Mouse (Mus musculus) left cerebral cortex, postnatal 25 days (tissue): ENCODE data around the gene Klf11. TPM values are rescaled to one million over a fixed set of nuclear protein-coding genes. Genes with fewer than 3 reads are reported as not detected.

Experiments
- DNase-seq, 2 experiments: peaks; one replicate each; pipeline ENCODE4 v3.0.0; 2022; ENCODE audit warnings: low spot score in 2 of 2, mixed read lengths in 1 of 2
- intact Hi-C: fragments of 180-260 bp; cut with DNase I; formaldehyde crosslinking; loops from one replicate; pipeline ENCODE4 v1.15.1; 2025
- total RNA-seq, 2 experiments: library from RNA; stranded (reverse); gene quantifications; 2 replicates each; pipeline ENCODE4 v1.2.3; 2021

The Klf11 gene
- total RNA-seq, 2 experiments from 2014 or later: 5.6 to 7.0 TPM

GRCm38 (mm10) chr12:24650415-24651062 lies 535 bp upstream of the Klf11 start:
- no peak for DNase-seq
- intact Hi-C loops: no loop called here

GRCm38 (mm10) chr12:24651642-24652342 lies 718 bp downstream of the Klf11 start:
- intact Hi-C loops: no loop called here
- DNase-seq: peak; percentile 90 to 94

GRCm38 (mm10) chr12:24654065-24654862 lies 3.2 kb downstream of the Klf11 start:
- intact Hi-C loops: no loop called here
- no peak for DNase-seq

DNA sequence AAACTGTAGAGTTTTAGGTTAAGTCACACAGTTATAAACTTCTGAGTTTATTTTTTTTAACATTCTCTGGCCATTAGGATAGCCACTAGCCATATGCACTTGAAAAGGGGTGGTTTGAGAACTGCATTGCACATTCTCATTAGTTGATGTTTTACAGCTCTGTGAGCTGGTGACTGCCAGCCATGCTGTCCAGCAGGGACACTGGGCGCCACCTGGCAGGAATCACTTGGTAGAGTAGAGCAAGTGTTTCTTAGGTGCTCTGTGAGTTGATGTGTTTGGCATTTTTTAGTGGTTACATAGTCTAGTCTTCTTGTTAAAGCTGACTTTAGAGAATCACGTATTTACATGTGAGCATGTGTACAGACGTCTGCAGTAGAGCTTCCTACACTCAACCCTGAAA lies 5.4 kb downstream of the Klf11 start:
- intact Hi-C loops: no loop called here
- no peak for DNase-seq

- intact Hi-C loops: no loop called here
- no peak for DNase-seq
Observed at GRCm38 (mm10) chr12:24658998-24659397, 7.9 kb downstream of the Klf11 start.

GRCm38 (mm10) chr12:24659923-24660322 lies 8.8 kb downstream of the Klf11 start:
- intact Hi-C loops: no loop called here

GRCm38 (mm10) chr12:24661100-24661499 lies 10.0 kb downstream of the Klf11 start:
- DNase-seq: no peak
- intact Hi-C loops: no loop called here

More at GRCm38 (mm10) chr12:24659923-24660322, 8.8 kb downstream of the Klf11 start:
- DNase-seq: no peak

DNA sequence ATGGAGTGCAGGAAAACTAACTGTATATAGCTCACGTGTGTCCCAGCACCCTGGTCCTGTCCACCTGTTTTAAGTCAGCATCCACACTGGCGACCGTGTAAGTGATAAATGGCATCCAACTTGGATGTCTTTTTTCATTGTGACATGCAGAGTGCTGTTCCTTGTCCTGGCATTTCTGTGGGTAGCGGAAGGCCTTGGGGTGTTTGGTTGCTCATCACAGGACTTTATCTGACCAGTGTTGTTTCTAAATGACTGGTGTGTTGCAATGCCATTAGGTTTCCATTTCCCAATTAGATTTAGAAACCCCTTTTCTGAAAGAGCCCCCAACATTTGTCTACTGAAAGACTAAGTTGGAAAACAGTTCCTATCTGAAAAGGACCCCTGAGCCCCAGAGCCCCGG lies 11.1 kb downstream of the Klf11 start:
- DNase-seq: no peak
- intact Hi-C loops: no loop called here

DNA sequence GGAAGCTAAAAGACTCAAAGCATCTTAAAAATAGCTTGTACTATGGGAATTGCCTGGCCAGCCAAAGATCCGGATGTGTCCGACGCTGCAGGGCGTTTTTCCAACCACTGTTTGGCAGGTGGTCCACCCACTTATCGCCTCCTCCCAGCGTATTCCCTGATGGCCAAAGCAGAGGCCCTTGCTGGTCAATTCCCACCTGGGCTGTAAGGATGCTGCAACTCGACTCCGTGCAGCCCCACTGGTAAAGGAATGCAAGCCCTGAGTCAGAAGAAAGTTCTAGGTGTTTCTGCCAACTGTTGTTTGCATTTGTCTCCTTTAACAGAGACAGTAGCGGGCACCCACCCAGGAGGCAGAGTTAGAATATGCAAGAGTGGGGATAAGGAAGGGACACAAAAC lies 29.0 kb downstream of the Klf11 start:
- peak; percentile 45 to 60 for DNase-seq
- intact Hi-C loops: no loop called here

DNA sequence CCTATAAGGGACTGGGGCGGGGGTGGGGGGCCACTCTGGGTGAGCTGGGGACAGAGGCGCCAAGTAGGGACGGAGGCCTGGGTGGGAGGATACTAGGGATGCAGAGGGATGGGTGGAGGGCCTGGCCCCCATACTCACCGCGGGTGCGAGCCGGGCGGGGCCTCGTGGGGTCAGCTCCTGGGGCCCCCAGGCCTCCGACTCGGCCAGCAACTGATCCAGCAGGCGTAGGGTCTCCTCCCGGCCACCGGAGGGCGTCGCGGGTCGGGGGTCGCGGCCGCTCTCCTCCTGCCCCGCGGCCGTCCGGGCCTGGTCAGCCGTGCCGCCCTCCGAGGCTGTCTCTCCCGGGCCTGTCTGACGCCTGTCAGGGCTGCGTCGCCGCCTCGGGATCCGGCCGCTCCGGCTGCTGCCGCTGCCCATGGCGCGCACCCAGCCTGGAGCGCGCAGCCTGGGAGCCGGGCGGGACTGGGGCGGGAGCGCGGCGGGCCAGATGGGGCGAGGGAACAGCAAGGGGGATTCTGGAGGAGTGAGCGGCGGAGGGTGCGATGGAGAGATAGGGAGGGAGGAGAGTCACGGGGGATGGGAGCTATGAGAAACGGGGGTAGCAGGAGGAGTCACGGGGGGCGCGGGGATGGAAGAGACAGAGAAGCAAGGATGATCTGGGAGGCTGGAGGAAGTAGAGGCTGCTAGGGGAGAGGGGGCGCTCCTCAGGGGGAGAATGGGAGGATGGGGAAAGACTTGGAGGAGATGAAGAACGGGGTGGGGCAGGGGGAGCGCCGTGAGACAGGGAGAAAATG lies 29.6 kb downstream of the Klf11 start:
- intact Hi-C loops: no loop called here
- DNase-seq: peak in 1 of 2 experiments; percentile 16

DNA sequence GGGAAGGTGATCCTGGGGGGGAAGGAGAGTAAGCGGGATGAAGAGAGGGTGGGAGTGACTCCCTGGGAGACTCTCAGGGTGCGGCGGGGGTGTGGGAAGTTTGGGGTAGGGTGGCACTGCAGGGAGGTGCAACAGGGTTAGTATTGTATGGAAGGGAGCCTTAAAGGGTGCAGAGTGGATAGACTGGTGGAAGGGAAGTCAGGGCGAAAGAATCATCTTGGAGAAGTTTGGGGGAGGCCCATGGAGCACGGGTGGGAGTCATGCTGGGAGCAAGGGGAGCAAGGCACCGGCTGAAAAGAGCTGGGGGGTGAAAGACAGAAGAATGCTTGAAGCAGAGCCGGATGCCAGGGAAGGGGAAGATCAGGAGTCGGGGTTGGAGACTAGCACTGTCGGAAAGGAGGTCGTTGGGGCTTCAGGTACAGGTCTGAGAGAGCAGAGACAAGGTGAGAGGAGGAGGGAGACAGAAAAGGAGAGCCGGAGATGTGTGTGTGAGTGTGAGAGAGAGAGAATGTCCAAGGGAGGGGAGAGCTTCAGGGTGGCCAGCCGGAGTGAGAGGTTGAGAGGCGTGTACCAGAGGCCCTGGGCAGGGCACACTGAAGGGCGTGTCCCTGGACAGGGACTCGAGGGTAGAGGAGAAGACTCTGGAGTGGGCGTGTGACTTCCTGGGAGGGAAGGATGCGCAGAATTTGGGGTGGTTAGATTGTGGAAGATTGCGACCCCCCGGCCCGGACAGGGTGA lies 30.4 kb downstream of the Klf11 start, which contains the start of gene Cys1:
Gene Cys1 (minus strand): TSS at position 528 of the 738 bp plus-strand sequence.
- DNase-seq: no peak
- intact Hi-C loops: no loop called here

DNA sequence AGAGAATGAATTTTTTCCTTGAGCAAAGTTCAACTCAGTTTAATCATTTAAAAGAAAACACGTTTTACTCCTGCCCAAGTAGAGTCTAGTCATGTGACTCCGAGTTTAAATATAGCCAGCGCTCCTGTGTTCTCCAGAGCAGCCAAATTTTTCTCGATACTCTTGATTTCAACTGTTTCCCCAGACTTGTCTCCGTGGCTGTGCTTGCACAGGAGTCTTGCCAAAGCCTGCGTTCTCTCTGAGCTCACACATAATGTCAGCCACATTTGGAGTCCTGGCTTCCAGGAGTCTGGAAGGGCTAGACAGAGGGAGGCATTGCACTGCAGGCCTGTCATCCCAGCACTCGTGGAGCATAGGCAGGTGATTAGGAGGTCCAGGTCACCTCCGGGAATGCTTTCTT lies 31.5 kb downstream of the Klf11 start:
- intact Hi-C loops: no loop called here
- peak; percentile 46 to 79 for DNase-seq

DNA sequence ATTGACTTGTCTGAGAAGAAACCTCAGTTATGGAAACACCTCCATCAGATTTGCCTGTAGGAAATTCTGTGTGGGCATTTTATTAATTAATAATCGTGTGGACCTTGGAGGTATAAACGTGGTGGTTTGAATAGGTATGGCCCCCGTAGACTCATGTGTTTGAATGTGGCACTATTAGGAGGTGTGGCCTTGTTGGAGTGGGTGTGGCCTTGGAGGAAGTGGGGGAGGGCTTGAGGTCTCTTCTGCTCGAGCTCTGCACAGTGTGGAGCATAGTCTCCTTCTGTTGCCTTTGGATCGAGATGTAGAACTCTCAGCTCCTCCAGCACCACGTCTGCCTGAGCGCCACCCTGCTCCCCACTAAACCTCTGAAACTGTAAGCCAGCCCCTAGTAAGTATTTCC lies 32.4 kb downstream of the Klf11 start:
- no peak for DNase-seq
- intact Hi-C loops: no loop called here

DNA sequence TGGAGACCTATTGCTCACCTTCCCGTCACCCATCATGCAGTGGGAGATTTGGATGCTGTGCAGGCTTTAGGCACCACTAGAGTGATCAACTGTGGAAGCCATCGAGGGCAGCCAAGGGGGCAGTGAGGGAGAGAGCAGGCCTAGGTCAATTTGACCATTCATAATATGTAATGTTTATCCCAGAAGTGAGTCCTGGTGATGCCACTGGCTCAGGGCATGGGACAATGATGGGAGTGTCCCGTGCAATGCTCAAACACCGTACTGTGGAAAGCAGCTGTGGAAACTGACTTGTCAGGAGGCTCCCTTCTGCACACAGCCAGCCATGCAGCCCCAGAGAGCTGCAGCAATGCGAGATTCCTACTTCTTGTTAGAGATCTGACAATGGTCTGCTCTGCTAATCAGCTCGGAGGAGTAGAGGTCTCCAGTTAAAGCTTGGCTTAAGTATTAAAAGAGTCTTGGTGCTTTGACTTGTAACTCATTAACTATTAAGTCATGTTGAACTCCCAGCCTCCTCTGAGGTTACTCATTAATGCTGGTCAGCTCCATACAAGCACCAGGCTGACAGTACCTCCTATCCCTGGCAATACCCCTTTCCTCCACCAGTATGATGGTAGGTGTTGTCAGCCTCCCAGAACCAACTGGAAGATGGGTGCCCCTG lies 35.1 kb downstream of the Klf11 start:
- intact Hi-C loops: no loop called here
- DNase-seq: no peak

DNA sequence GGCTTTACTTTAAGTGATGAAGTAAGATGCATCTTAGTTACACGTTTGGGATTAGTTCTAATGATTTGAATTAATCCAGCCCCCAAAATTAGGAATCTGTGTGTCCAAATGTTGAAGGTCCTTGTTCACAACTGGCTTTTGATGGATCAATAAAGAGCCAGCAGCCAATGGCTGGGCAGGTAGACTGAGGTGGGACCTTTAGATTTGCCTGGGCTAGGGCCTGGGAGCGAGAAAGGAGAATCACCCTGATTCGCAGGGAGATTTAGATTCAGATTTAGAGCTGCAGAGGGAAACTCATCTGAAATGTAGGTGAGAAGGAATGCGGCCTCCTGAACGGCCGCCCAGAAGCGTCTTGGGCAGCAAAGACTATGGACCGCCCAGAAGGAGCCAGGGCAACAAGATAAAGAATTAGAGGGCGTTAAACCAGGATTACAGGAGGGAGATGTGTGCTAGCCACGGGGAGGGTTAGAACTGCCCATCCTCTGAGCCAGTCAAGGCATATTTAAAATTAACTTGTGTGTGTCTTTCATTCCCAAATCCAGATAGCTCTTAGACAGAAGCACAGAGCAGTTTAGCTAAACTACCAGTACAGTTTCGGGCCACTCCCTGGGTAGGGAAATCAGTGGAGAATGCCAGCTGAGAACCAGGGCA lies 35.7 kb downstream of the Klf11 start:
- intact Hi-C loops: no loop called here
- DNase-seq: no peak

GRCm38 (mm10) chr12:24690351-24690750 lies 39.3 kb downstream of the Klf11 start:
- intact Hi-C loops: no loop called here
- DNase-seq: no peak

- peak; percentile 86 to 91 for DNase-seq
- intact Hi-C loops: loop anchor here (1.0 to 5.0 kb wide), 3 partner anchors 21 to 224 kb away; no protein-coding TSS in a partner anchor
Observed at GRCm38 (mm10) chr12:24696500-24697483, 45.7 kb downstream of the Klf11 start.
